10 mouse cellular contexts compared by ENCODE assay signal in the genomic region with DNA sequence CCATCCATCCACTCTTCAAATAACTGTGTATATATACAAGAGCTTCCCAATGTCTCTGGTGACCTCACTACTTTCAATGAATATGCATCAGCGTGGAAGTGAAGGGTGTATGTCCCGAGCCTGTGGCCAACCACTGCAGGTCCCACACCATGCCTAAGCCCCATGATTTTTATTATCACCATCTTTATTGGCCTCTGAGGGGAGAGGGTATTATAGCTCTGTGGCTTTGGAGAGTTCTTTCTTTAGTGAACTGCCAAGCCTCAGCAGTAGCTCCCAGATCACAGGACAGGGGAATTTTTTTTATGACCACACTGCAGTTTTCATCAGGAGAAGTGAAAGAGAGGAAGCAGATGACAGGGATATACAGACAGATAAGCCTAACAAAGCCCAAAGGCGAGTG.
A peak's percentile ranks its signal among the peaks of the same experiment; 100 is the strongest.
DNase-seq lines count a peak whose midpoint lies in the region; ATAC-seq and TF ChIP-seq lines count a peak whose summit lies in the region.
"Had no signal": no experiment of that assay in that cellular context is flagged by ENCODE, and none has a peak within 500 bp of the region (broad histone marks: within the 10 kb centered on the region; RNA-seq: fewer than 3 reads in every experiment).

No protein-coding gene starts in this region.

- H3K4me2 ChIP-seq in kidney, postnatal 0 days (ENCODE audit: low read length) = no peak overlapping the region
- no peak overlapping the region for H3K4me2 ChIP-seq in forebrain, embryonic 15.5 days (replicated peaks)
- H3K4me2 ChIP-seq in hindbrain, embryonic 15.5 days = no peak overlapping the region
- H3K4me2 ChIP-seq in neural tube, embryonic 12.5 days (replicated peaks) = peak overlapping the region; percentile 37; the same call in 1 of the 2 replicates
- H3K4me2 ChIP-seq in liver, postnatal 0 days (ENCODE audit: low read depth, low read length) = no peak overlapping the region
- H3K4me2 ChIP-seq: liver, embryonic 13.5 days had no signal

- H3K27ac ChIP-seq in kidney, postnatal 0 days = 0 out of 2 replicates have a peak overlapping the region, but pooled peaks have one; percentile 61
- peak overlapping the region; percentile 74 for H3K27ac ChIP-seq in forebrain, embryonic 15.5 days (replicated peaks)
- peak overlapping the region; percentile 82 for H3K27ac ChIP-seq in hindbrain, embryonic 15.5 days (replicated peaks)
- H3K27ac ChIP-seq in neural tube, embryonic 12.5 days = peak overlapping the region; percentile 63
- no peak overlapping the region for H3K27ac ChIP-seq in liver, postnatal 0 days (ENCODE audit: low read depth)
- H3K27ac ChIP-seq: liver, embryonic 13.5 days had no signal

- H3K36me3 ChIP-seq in kidney, postnatal 0 days (ENCODE audit: insufficient read depth, low read length) = no peaks in the 10 kb centered on the region
- no peaks in the 10 kb centered on the region for H3K36me3 ChIP-seq in forebrain, embryonic 15.5 days
- H3K36me3 ChIP-seq in hindbrain, embryonic 15.5 days = no peaks in the 10 kb centered on the region
- H3K36me3 ChIP-seq in neural tube, embryonic 12.5 days = no peaks in the 10 kb centered on the region
- H3K36me3 ChIP-seq in liver, postnatal 0 days (replicated peaks; ENCODE audit: insufficient read depth, low read length) = no peaks in the 10 kb centered on the region
- H3K36me3 ChIP-seq: liver, embryonic 13.5 days had no signal

- no peak for TF ChIP-seq CTCF in kidney, postnatal 0 days (IDR thresholded peaks at IDR 0.05; ENCODE audit: low read depth)
- TF ChIP-seq CTCF in liver, postnatal 0 days (IDR thresholded peaks at IDR 0.05; ENCODE audit: low read depth) = no peak

- H3K4me1 ChIP-seq in kidney, postnatal 0 days (replicated peaks; ENCODE audit: insufficient read depth, low read length) = peaks cover 14% of the 10 kb centered on the region
- H3K4me1 ChIP-seq in forebrain, embryonic 15.5 days = peaks cover 14% of the 10 kb centered on the region
- H3K4me1 ChIP-seq in hindbrain, embryonic 15.5 days (replicated peaks) = peaks cover 17% of the 10 kb centered on the region
- peaks cover 26% of the 10 kb centered on the region for H3K4me1 ChIP-seq in neural tube, embryonic 12.5 days
- no peaks in the 10 kb centered on the region for H3K4me1 ChIP-seq in liver, postnatal 0 days (ENCODE audit: insufficient read depth)

- no peaks in the 10 kb centered on the region for H3K9me3 ChIP-seq in kidney, postnatal 0 days (replicated peaks; ENCODE audit: low read length)
- H3K9me3 ChIP-seq in forebrain, embryonic 15.5 days = no peaks in the 10 kb centered on the region
- H3K9me3 ChIP-seq in hindbrain, embryonic 15.5 days = no peaks in the 10 kb centered on the region
- no peaks in the 10 kb centered on the region for H3K9me3 ChIP-seq in neural tube, embryonic 12.5 days
- no peaks in the 10 kb centered on the region for H3K9me3 ChIP-seq in liver, postnatal 0 days (ENCODE audit: low read length)
- H3K9me3 ChIP-seq: liver, embryonic 13.5 days had no signal

- no peaks in the 10 kb centered on the region for H3K27me3 ChIP-seq in kidney, postnatal 0 days (ENCODE audit: insufficient read depth, low read length)
- no peaks in the 10 kb centered on the region for H3K27me3 ChIP-seq in forebrain, embryonic 15.5 days
- no peaks in the 10 kb centered on the region for H3K27me3 ChIP-seq in hindbrain, embryonic 15.5 days
- no peaks in the 10 kb centered on the region for H3K27me3 ChIP-seq in neural tube, embryonic 12.5 days (replicated peaks)
- no peaks in the 10 kb centered on the region for H3K27me3 ChIP-seq in liver, postnatal 0 days (ENCODE audit: insufficient read depth, low read length)
- H3K27me3 ChIP-seq: liver, embryonic 13.5 days had no signal

- no peak for TF ChIP-seq EP300 in liver, postnatal 0 days (IDR thresholded peaks at IDR 0.05; ENCODE audit: low read depth)

- H3K4me3 ChIP-seq in kidney, postnatal 0 days (replicated peaks; ENCODE audit: low read depth, low read length) = no peak overlapping the region
- H3K4me3 ChIP-seq in forebrain, embryonic 15.5 days = no peak overlapping the region
- no peak overlapping the region for H3K4me3 ChIP-seq in hindbrain, embryonic 15.5 days
- no peak overlapping the region for H3K4me3 ChIP-seq in neural tube, embryonic 12.5 days
- H3K4me3 ChIP-seq in liver, postnatal 0 days (ENCODE audit: low read depth, low read length) = no peak overlapping the region
- H3K4me3 ChIP-seq: liver, embryonic 13.5 days had no signal

- peak; percentile 45 for DNase-seq in kidney, postnatal 0 days (ENCODE audit: low spot score)
- no peak for DNase-seq in kidney, adult 18-20 months
- DNase-seq in frontal cortex, postnatal 25 days (ENCODE audit: low spot score in 2 of 2) = no peak
- no peak for DNase-seq in liver, postnatal 0 days
- DNase-seq: adrenal gland, postnatal 25 days; cerebellum, postnatal 36 days; liver, embryonic 13.5 days had no signal

- no peak overlapping the region for H3K9ac ChIP-seq in kidney, postnatal 0 days (ENCODE audit: low read depth, low read length)
- no peak overlapping the region for H3K9ac ChIP-seq in forebrain, embryonic 15.5 days (replicated peaks)
- H3K9ac ChIP-seq in hindbrain, embryonic 15.5 days = no peak overlapping the region
- 0 out of 2 replicates have a peak overlapping the region, but pooled peaks have one; percentile 3 for H3K9ac ChIP-seq in neural tube, embryonic 12.5 days
- no peak overlapping the region for H3K9ac ChIP-seq in liver, postnatal 0 days (replicated peaks)
- H3K9ac ChIP-seq: liver, embryonic 13.5 days had no signal

- no peak for ATAC-seq in kidney, postnatal 0 days (replicated peaks; ENCODE audit: low FRiP score, low read depth)
- ATAC-seq in forebrain, embryonic 15.5 days (replicated peaks) = peak; percentile 34; the same call in 1 of the 2 replicates
- no peak for ATAC-seq in hindbrain, embryonic 15.5 days (ENCODE audit: low FRiP score, low read depth)
- ATAC-seq in neural tube, embryonic 12.5 days (ENCODE audit: low FRiP score, low read depth) = no peak
- no peak for ATAC-seq in liver, postnatal 0 days

- 39% methylated on average over 3 of the region's 3 CpGs for WGBS in kidney, postnatal 0 days
- WGBS in forebrain, embryonic 15.5 days = 62% methylated on average over 3 of the region's 3 CpGs
- 64% methylated on average over 3 of the region's 3 CpGs for WGBS in hindbrain, embryonic 15.5 days
- 35% methylated on average over 3 of the region's 3 CpGs for WGBS in neural tube, embryonic 12.5 days
- WGBS in liver, postnatal 0 days (ENCODE audit: insufficient replicate concordance) = 48% methylated on average over 3 of the region's 3 CpGs
